Mouse (Mus musculus): ENCODE measurements at regions not wholly inside any gene's neighbourhood (a gene's known extent, or its start where the extent isn't known, plus 50 kb on each side); places are given as distances from the start of the nearest gene placed in this dataset.

- Histone ChIP-seq H3K4me1 (ENCODE audit: insufficient read depth, low read length) (no peaks in the 10 kb centered on the region), H3K9me3 (ENCODE audit: low read length) (no peaks in the 10 kb centered on the region), H3K4me3 (ENCODE audit: low read length) (no peak overlapping the region), H3K27ac (no peak overlapping the region), H3K4me2 (ENCODE audit: low read depth, low read length) (no peak overlapping the region), H3K36me3 (ENCODE audit: insufficient read depth, low read length) (no peaks in the 10 kb centered on the region), H3K9ac (replicated peaks; ENCODE audit: low read length) (no peak overlapping the region), H3K27me3 (ENCODE audit: insufficient read depth, low read length) (no peaks in the 10 kb centered on the region)
- 76% methylated on average over 4 of the region's 4 CpGs for WGBS
- TF ChIP-seq CTCF (IDR thresholded peaks at IDR 0.05; ENCODE audit: low read depth) = no peak
- no peak for ATAC-seq
- peak; percentile 8 for DNase-seq (ENCODE audit: low spot score)
These were observed 213.3 kb downstream of the Tmsb4x start for GRCm38 (mm10) chrX:166995855-166996254.

DNA sequence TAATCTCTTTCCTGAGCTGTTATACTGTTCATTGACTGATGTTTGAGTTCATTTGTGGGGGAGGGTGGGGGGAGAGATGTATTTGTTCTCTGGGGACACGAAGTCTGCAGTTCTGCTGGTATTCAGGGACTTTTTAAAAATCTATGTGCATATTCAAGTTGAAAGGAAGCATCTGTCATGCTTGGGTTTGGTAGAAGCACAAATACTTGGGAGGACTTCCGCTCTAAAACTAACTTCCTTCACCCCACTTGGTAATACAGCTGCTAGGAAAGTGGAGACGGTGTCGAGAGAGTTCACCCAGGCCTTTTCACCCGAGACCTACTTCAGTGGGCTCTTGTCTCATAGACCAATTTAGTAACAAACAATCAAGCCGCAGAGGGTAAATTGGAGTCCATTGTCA, 228.1 kb downstream of the Tmsb4x start:
- DNase-seq (ENCODE audit: low spot score) = no peak
- 75% methylated on average over 6 of the region's 6 CpGs for WGBS
- no peak for TF ChIP-seq CTCF (IDR thresholded peaks at IDR 0.05; ENCODE audit: low read depth)
- Histone ChIP-seq H3K36me3 (ENCODE audit: insufficient read depth, low read length) (no peaks in the 10 kb centered on the region), H3K27ac (no peak overlapping the region), H3K9me3 (ENCODE audit: low read length) (no peaks in the 10 kb centered on the region), H3K4me2 (ENCODE audit: low read depth, low read length) (no peak overlapping the region), H3K9ac (replicated peaks; ENCODE audit: low read length) (no peak overlapping the region), H3K27me3 (ENCODE audit: insufficient read depth, low read length) (no peaks in the 10 kb centered on the region), H3K4me3 (ENCODE audit: low read length) (no peak overlapping the region), H3K4me1 (ENCODE audit: insufficient read depth, low read length) (no peaks in the 10 kb centered on the region)
- ATAC-seq = no peak

DNA sequence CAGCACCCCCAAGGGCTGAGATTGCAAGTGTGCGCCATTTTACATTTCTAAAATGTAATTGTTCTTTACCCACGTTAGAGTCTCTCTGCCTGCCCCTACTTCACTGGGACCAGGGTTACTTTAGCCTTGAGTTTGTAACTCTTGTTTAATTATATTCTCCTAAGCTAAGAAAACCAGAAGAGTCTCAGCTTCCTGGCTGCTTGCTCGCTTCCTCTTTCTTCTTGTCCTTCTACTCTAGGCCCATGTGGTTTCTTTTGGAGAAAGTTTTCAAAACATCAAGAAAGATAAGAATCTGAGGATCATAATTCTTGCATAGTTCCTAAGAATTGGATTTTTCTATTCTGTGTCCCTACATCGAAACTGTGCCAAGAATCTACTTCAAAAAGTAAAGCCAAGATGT, 228.6 kb downstream of the Tmsb4x start:
- ATAC-seq = no peak
- no peak overlapping the region for H3K4me3 ChIP-seq (ENCODE audit: low read length)
- no peak overlapping the region for H3K27ac ChIP-seq
- TF ChIP-seq CTCF (IDR thresholded peaks at IDR 0.05; ENCODE audit: low read depth) = no peak
- H3K9me3 ChIP-seq (ENCODE audit: low read length) = no peaks in the 10 kb centered on the region
- no peak overlapping the region for H3K9ac ChIP-seq (replicated peaks; ENCODE audit: low read length)
- 82% methylated on average over 4 of the region's 4 CpGs for WGBS
- no peaks in the 10 kb centered on the region for H3K27me3 ChIP-seq (ENCODE audit: insufficient read depth, low read length)
- no peaks in the 10 kb centered on the region for H3K36me3 ChIP-seq (ENCODE audit: insufficient read depth, low read length)
- H3K4me2 ChIP-seq (ENCODE audit: low read depth, low read length) = no peak overlapping the region
- H3K4me1 ChIP-seq (ENCODE audit: insufficient read depth, low read length) = no peaks in the 10 kb centered on the region
- DNase-seq (ENCODE audit: low spot score) = no peak

GRCm38 (mm10) chrX:166977029-166977428, 232.1 kb downstream of the Tmsb4x start:
- no peaks in the 10 kb centered on the region for H3K27me3 ChIP-seq (ENCODE audit: insufficient read depth, low read length)
- no peaks in the 10 kb centered on the region for H3K36me3 ChIP-seq (ENCODE audit: insufficient read depth, low read length)
- H3K4me2 ChIP-seq (ENCODE audit: low read depth, low read length) = no peak overlapping the region
- no peak for DNase-seq (ENCODE audit: low spot score)
- no peak for TF ChIP-seq CTCF (IDR thresholded peaks at IDR 0.05; ENCODE audit: low read depth)
- no peaks in the 10 kb centered on the region for H3K4me1 ChIP-seq (ENCODE audit: insufficient read depth, low read length)
- no peak overlapping the region for H3K4me3 ChIP-seq (ENCODE audit: low read length)
- H3K9ac ChIP-seq (replicated peaks; ENCODE audit: low read length) = no peak overlapping the region
- no peak for ATAC-seq
- no peaks in the 10 kb centered on the region for H3K9me3 ChIP-seq (ENCODE audit: low read length)
- no peak overlapping the region for H3K27ac ChIP-seq

DNA sequence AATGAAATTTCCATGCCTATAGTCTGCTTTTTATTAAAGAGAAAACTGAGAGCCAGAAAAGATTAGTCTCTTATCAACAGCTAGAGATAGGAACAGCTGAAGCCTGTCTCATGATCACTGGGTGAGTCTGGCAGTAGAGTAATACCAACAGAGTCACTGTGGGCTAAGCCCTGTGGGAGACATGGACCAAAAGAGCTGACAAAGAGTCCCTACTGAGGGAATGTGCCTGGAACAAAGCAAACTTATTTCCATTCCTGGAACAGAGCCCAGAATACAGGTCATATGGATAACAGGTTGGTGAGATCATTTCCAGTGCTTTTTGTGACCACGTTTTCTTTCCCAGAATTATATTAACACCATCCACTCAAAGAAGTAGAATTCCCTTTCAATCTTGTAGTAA, 237.4 kb downstream of the Tmsb4x start:
- Histone ChIP-seq H3K27me3 (ENCODE audit: insufficient read depth, low read length) (no peaks in the 10 kb centered on the region), H3K4me2 (ENCODE audit: low read depth, low read length) (no peak overlapping the region), H3K4me1 (ENCODE audit: insufficient read depth, low read length) (no peaks in the 10 kb centered on the region), H3K9ac (replicated peaks; ENCODE audit: low read length) (no peak overlapping the region), H3K27ac (no peak overlapping the region), H3K9me3 (ENCODE audit: low read length) (no peaks in the 10 kb centered on the region), H3K36me3 (ENCODE audit: insufficient read depth, low read length) (no peaks in the 10 kb centered on the region), H3K4me3 (ENCODE audit: low read length) (no peak overlapping the region)
- ATAC-seq (no peak), DNase-seq (ENCODE audit: low spot score) (peak; percentile 45)
- TF ChIP-seq CTCF (IDR thresholded peaks at IDR 0.05; ENCODE audit: low read depth) = no peak
- WGBS = 36% methylated on average over 1 of the region's 1 CpGs

DNA sequence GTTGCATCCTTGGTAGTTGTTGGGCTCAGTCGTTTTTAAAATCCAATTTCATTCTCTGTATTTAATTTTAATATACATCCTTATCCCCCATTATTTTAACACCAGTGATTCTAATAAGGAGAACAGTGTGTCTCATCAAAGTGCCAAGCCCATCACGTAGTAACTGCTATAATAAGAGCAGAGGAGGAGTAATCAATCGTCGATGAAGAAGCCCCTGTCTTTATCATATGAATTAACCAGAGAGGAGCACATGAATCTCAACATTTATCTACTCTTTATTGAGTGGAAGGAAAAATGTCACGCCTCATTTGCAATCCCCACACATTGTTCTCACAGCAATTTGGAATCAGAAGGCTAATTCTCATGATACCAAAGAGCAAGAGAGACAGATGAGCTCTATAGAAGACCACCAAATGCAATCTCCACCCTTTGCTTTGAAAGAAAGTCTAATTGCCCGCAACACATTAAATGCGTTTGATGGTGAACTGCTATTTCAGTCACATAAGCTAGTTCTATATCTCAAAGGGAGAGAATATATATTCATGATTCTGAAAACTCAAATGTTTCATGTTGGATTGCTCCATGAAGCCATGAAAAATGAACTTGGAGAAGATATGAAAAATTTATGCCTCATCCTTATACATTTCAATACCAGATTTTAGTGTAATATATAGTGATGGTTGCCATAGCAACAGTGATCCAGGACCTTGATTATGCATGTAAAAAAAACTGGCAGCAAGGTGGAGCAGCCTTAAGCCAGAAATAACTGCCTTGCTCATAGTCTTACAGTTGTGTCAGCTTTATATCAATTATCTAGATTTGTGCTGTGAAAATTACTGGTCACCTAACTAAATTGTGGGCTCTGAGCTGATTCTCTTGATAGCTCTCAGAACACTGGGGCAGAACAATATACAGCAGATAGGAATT, 244.2 kb downstream of the Tmsb4x start:
- Histone ChIP-seq H3K9ac (replicated peaks; ENCODE audit: low read length) (no peak overlapping the region), H3K27me3 (ENCODE audit: insufficient read depth, low read length) (no peaks in the 10 kb centered on the region), H3K4me1 (ENCODE audit: insufficient read depth, low read length) (no peaks in the 10 kb centered on the region), H3K4me3 (ENCODE audit: low read length) (no peak overlapping the region), H3K27ac (no peak overlapping the region), H3K4me2 (ENCODE audit: low read depth, low read length) (no peak overlapping the region), H3K36me3 (ENCODE audit: insufficient read depth, low read length) (no peaks in the 10 kb centered on the region), H3K9me3 (ENCODE audit: low read length) (no peaks in the 10 kb centered on the region)
- DNase-seq (ENCODE audit: low spot score) (peak; percentile 21), ATAC-seq (no peak)
- 47% methylated on average over 7 of the region's 7 CpGs for WGBS
- TF ChIP-seq CTCF (IDR thresholded peaks at IDR 0.05; ENCODE audit: low read depth) = no peak

- DNase-seq (ENCODE audit: low spot score) (peak; percentile 5), ATAC-seq (no peak)
- peak overlapping the region; percentile 28; the same call in 1 of the 2 replicates for H3K4me2 ChIP-seq (ENCODE audit: low read depth, low read length)
- WGBS = 47% methylated on average over 14 of the region's 14 CpGs
- H3K9me3 ChIP-seq (ENCODE audit: low read length) = no peaks in the 10 kb centered on the region
- H3K36me3 ChIP-seq (ENCODE audit: insufficient read depth, low read length) = no peaks in the 10 kb centered on the region
- H3K4me3 ChIP-seq (ENCODE audit: low read length) = no peak overlapping the region
- TF ChIP-seq CTCF (IDR thresholded peaks at IDR 0.05; ENCODE audit: low read depth) = no peak
- H3K27ac ChIP-seq = no peak overlapping the region
- H3K27me3 ChIP-seq (ENCODE audit: insufficient read depth, low read length) = no peaks in the 10 kb centered on the region
- no peaks in the 10 kb centered on the region for H3K4me1 ChIP-seq (ENCODE audit: insufficient read depth, low read length)
- no peak overlapping the region for H3K9ac ChIP-seq (replicated peaks; ENCODE audit: low read length)
These were observed 256.5 kb downstream of the Tmsb4x start for GRCm38 (mm10) chrX:166952528-166953189.
